Mouse (Mus musculus) brain, adult 10 weeks (tissue): Measurements from ENCODE around the gene Mysm1. TPM values are rescaled to one million over a fixed set of nuclear protein-coding genes. Genes with fewer than 3 reads are reported as not detected.

Experiments
- polyA plus RNA-seq: library from polyadenylated mRNA; stranded (reverse); fragments of 350-450 nt; fragmentation: Illumina TruSeq; extraction: RNeasy Lipid Tissue Mini Kit (QIAGEN cat#74804); gene quantifications from one replicate; pipeline ENCODE4 v1.2.3, GENCODE M21; 2015; ENCODE audit warnings: low read depth, low replicate concordance

The Mysm1 gene
- polyA plus RNA-seq = 13.0 TPM

GRCm38 (mm10) chr4:94978590-94979499 lies at the start of gene Mysm1:
Gene Mysm1, minus strand, starts transcription at chr4:94979100.

GRCm38 (mm10) chr4:94928743-94929142 lies 50.2 kb downstream of the Mysm1 start, which contains the start of gene Eqtn:
Gene Eqtn, minus strand, starts transcription at chr4:94928843.

Other genes starting within 250 kb of the Mysm1 start
- 9.4 TPM for gene Tek, start 239.8 kb downstream of the Mysm1 start, polyA plus RNA-seq
- gene Eqtn, start 50.3 kb downstream of the Mysm1 start, polyA plus RNA-seq = 1.5 TPM
- 27.9 TPM for gene Jun, start 73.1 kb upstream of the Mysm1 start, polyA plus RNA-seq